Mouse (Mus musculus) limb, embryonic 15.5 days (tissue): ENCODE data around the gene Taar4. TPM values are rescaled to one million over a fixed set of nuclear protein-coding genes. Genes with fewer than 3 reads are reported as not detected.

Source experiments
- ATAC-seq: fragments of 200-750 bp; cut with Nextera tagmentation; 2 replicates; pipeline ENCODE4 v1.8.0; 2017; ENCODE audit warnings: low read depth, moderate TSS enrichment; ENCODE audit not compliant: insufficient number of reproducible peaks, low FRiP score, low TSS enrichment
- H3K27ac ChIP-seq: fragments of 300-500 bp; sonication (generic); 2 replicates; pipeline ENCODE4 v1.5.1; 2015; ENCODE audit warnings: moderate library complexity, mild to moderate bottlenecking, inconsistent platforms
- H3K27me3 ChIP-seq: fragments of 300-500 bp; sonication (generic); 2 replicates; pipeline ENCODE4 v1.6.1; 2015; ENCODE audit warnings: inconsistent platforms
- H3K36me3 ChIP-seq: fragments of 300-500 bp; sonication (generic); 2 replicates; pipeline ENCODE4 v1.6.1; 2015; ENCODE audit warnings: inconsistent platforms
- H3K4me1 ChIP-seq: fragments of 300-500 bp; sonication (generic); 2 replicates; pipeline ENCODE4 v1.6.1; 2015; ENCODE audit warnings: inconsistent platforms
- H3K4me2 ChIP-seq: fragments of 300-500 bp; sonication (generic); 2 replicates; pipeline ENCODE4 v1.6.1; 2015; ENCODE audit warnings: mild to moderate bottlenecking, inconsistent platforms
- H3K4me3 ChIP-seq: fragments of 300-500 bp; sonication (generic); 2 replicates; pipeline ENCODE4 v1.5.1; 2015; ENCODE audit warnings: mild to moderate bottlenecking, inconsistent platforms
- H3K9ac ChIP-seq: fragments of 300-500 bp; sonication (generic); 2 replicates; pipeline ENCODE4 v1.6.1; 2015; ENCODE audit warnings: inconsistent platforms
- H3K9me3 ChIP-seq: fragments of 300-500 bp; sonication (generic); 2 replicates; pipeline ENCODE4 v1.6.1; 2016; ENCODE audit warnings: inconsistent platforms
- WGBS: fragments of 180-500 bp; shearing (Covaris S2); methylation state at CpG from one replicate; pipeline ENCODE4 v1.1.7; 2015; 5-methylcytosine and 5-hydroxymethylcytosine counted together
- polyA plus RNA-seq: library from polyadenylated mRNA; unstranded; fragments of >200 nt; fragmentation: Nextera tagmentation; extraction: Ambion mirVana; gene quantifications from 2 replicates; pipeline ENCODE4 v1.2.1, GENCODE M21; 2015

Gene Taar4
- polyA plus RNA-seq, 1 experiment from 2014 or later, result not detected

GRCm38 (mm10) chr10:23964921-23965610, 4.8 kb downstream of the Taar4 start:
- no peak overlapping the region for H3K4me3 ChIP-seq
- H3K9ac ChIP-seq, result no peak overlapping the region
- H3K4me1 ChIP-seq, result no peaks in the 10 kb centered on the region
- no peak overlapping the region for H3K4me2 ChIP-seq
- no peak for ATAC-seq
- no peak overlapping the region for H3K27ac ChIP-seq
- 81% methylated on average over 6 of the region's 6 CpGs for whole genome bisulfite sequencing
- no peaks in the 10 kb centered on the region for H3K9me3 ChIP-seq
- H3K36me3 ChIP-seq, result no peaks in the 10 kb centered on the region
- H3K27me3 ChIP-seq, result no peaks in the 10 kb centered on the region

GRCm38 (mm10) chr10:23970656-23971165, 10.4 kb downstream of the Taar4 start, which contains the start of gene Taar5:
Gene Taar5, plus strand, starts transcription at chr10:23970706.
- Histone ChIP-seq H3K4me2 (no peak within 1 kb of the TSS), H3K9ac (no peak within 1 kb of the TSS), H3K4me1 (no peaks in the 10 kb centered on the region), H3K4me3 (no peak within 1 kb of the TSS), H3K36me3 (no peaks in the 10 kb centered on the region), H3K27ac (no peak within 1 kb of the TSS), H3K9me3 (no peaks in the 10 kb centered on the region), H3K27me3 (no peaks in the 10 kb centered on the region)
- no peak for ATAC-seq
- WGBS, result 87% methylated on average over 11 of the region's 11 CpGs

GRCm38 (mm10) chr10:23971256-23971655, 11.0 kb downstream of the Taar4 start:
- 82% methylated on average over 5 of the region's 5 CpGs for WGBS
- no peaks in the 10 kb centered on the region for H3K27me3 ChIP-seq
- H3K4me2 ChIP-seq, result no peak overlapping the region

GRCm38 (mm10) chr10:23977958-23978357, 17.7 kb downstream of the Taar4 start:
- H3K27me3 ChIP-seq, result no peaks in the 10 kb centered on the region
- H3K4me1 ChIP-seq, result no peaks in the 10 kb centered on the region
- 57% methylated on average over 4 of the region's 4 CpGs for WGBS
- H3K4me2 ChIP-seq, result no peak overlapping the region
- no peaks in the 10 kb centered on the region for H3K9me3 ChIP-seq
- no peak overlapping the region for H3K9ac ChIP-seq
- H3K36me3 ChIP-seq, result no peaks in the 10 kb centered on the region
- H3K4me3 ChIP-seq, result no peak overlapping the region
- no peak overlapping the region for H3K27ac ChIP-seq
- no peak for ATAC-seq

More at GRCm38 (mm10) chr10:23971256-23971655, 11.0 kb downstream of the Taar4 start:
- Histone ChIP-seq H3K27ac (no peak overlapping the region), H3K4me1 (no peaks in the 10 kb centered on the region), H3K9ac (no peak overlapping the region), H3K4me3 (no peak overlapping the region), H3K36me3 (no peaks in the 10 kb centered on the region), H3K9me3 (no peaks in the 10 kb centered on the region)
- ATAC-seq, result no peak

GRCm38 (mm10) chr10:23978901-23979705, 18.8 kb downstream of the Taar4 start:
- 41% methylated on average over 16 of the region's 16 CpGs for WGBS
- Histone ChIP-seq H3K4me1 (no peaks in the 10 kb centered on the region), H3K4me2 (no peak overlapping the region), H3K27me3 (no peaks in the 10 kb centered on the region), H3K9me3 (no peaks in the 10 kb centered on the region), H3K4me3 (no peak overlapping the region), H3K27ac (no peak overlapping the region), H3K36me3 (no peaks in the 10 kb centered on the region), H3K9ac (no peak overlapping the region)
- no peak for ATAC-seq

GRCm38 (mm10) chr10:23985546-23985945, 25.3 kb downstream of the Taar4 start, which contains the start of gene Taar6:
Gene Taar6, minus strand, starts transcription at chr10:23985646.
- Histone ChIP-seq H3K4me1 (no peaks in the 10 kb centered on the region), H3K4me2 (no peak within 1 kb of the TSS), H3K9me3 (no peaks in the 10 kb centered on the region), H3K36me3 (no peaks in the 10 kb centered on the region), H3K9ac (no peak within 1 kb of the TSS), H3K4me3 (no peak within 1 kb of the TSS), H3K27me3 (no peaks in the 10 kb centered on the region), H3K27ac (no peak within 1 kb of the TSS)
- no peak for ATAC-seq
- WGBS, result 74% methylated on average over 8 of the region's 8 CpGs

GRCm38 (mm10) chr10:23986419-23986818, 26.1 kb downstream of the Taar4 start:
- H3K36me3 ChIP-seq, result no peaks in the 10 kb centered on the region
- no peak overlapping the region for H3K4me3 ChIP-seq
- no peaks in the 10 kb centered on the region for H3K9me3 ChIP-seq
- ATAC-seq, result no peak
- WGBS, result 76% methylated on average over 5 of the region's 5 CpGs
- H3K4me1 ChIP-seq, result no peaks in the 10 kb centered on the region
- no peaks in the 10 kb centered on the region for H3K27me3 ChIP-seq
- H3K27ac ChIP-seq, result no peak overlapping the region
- no peak overlapping the region for H3K9ac ChIP-seq
- H3K4me2 ChIP-seq, result no peak overlapping the region

GRCm38 (mm10) chr10:23993381-23993780, 33.1 kb downstream of the Taar4 start, which contains the start of gene Taar7a:
Gene Taar7a, minus strand, starts transcription at chr10:23993481.
- H3K27ac ChIP-seq, result no peak within 1 kb of the TSS
- H3K4me3 ChIP-seq, result no peak within 1 kb of the TSS
- no peaks in the 10 kb centered on the region for H3K36me3 ChIP-seq
- WGBS, result 80% methylated on average over 3 of the region's 3 CpGs
- no peak within 1 kb of the TSS for H3K9ac ChIP-seq
- ATAC-seq, result no peak
- no peaks in the 10 kb centered on the region for H3K4me1 ChIP-seq
- H3K27me3 ChIP-seq, result no peaks in the 10 kb centered on the region
- no peak within 1 kb of the TSS for H3K4me2 ChIP-seq
- no peaks in the 10 kb centered on the region for H3K9me3 ChIP-seq

GRCm38 (mm10) chr10:23999639-24000038, 39.3 kb downstream of the Taar4 start, which contains the start of gene Taar7b:
Gene Taar7b, plus strand, starts transcription at chr10:23999939.
- no peaks in the 10 kb centered on the region for H3K27me3 ChIP-seq
- WGBS, result 84% methylated on average over 1 of the region's 1 CpGs
- ATAC-seq, result no peak
- no peak within 1 kb of the TSS for H3K4me3 ChIP-seq
- H3K27ac ChIP-seq, result no peak within 1 kb of the TSS
- no peaks in the 10 kb centered on the region for H3K4me1 ChIP-seq
- H3K9ac ChIP-seq, result no peak within 1 kb of the TSS
- no peaks in the 10 kb centered on the region for H3K36me3 ChIP-seq
- H3K9me3 ChIP-seq, result no peaks in the 10 kb centered on the region
- no peak within 1 kb of the TSS for H3K4me2 ChIP-seq

- H3K9ac ChIP-seq, result no peak overlapping the region
- H3K27ac ChIP-seq, result no peak overlapping the region
- no peaks in the 10 kb centered on the region for H3K9me3 ChIP-seq
- H3K4me3 ChIP-seq, result no peak overlapping the region
- H3K4me1 ChIP-seq, result no peaks in the 10 kb centered on the region
- no peaks in the 10 kb centered on the region for H3K27me3 ChIP-seq
- no peak for ATAC-seq
- 72% methylated on average over 1 of the region's 1 CpGs for WGBS
- no peak overlapping the region for H3K4me2 ChIP-seq
- H3K36me3 ChIP-seq, result no peaks in the 10 kb centered on the region
These were observed 46.1 kb downstream of the Taar4 start for GRCm38 (mm10) chr10:24006442-24006841.

GRCm38 (mm10) chr10:24007034-24007433, 46.7 kb downstream of the Taar4 start:
- H3K9me3 ChIP-seq, result no peaks in the 10 kb centered on the region
- ATAC-seq, result no peak
- H3K4me3 ChIP-seq, result no peak overlapping the region
- no peak overlapping the region for H3K9ac ChIP-seq
- H3K4me1 ChIP-seq, result no peaks in the 10 kb centered on the region
- H3K36me3 ChIP-seq, result no peaks in the 10 kb centered on the region
- H3K4me2 ChIP-seq, result no peak overlapping the region
- no peak overlapping the region for H3K27ac ChIP-seq
- no peaks in the 10 kb centered on the region for H3K27me3 ChIP-seq
- WGBS, result 58% methylated on average over 2 of the region's 2 CpGs

GRCm38 (mm10) chr10:24008143-24008542, 47.8 kb downstream of the Taar4 start:
- H3K4me1 ChIP-seq, result no peaks in the 10 kb centered on the region
- ATAC-seq, result no peak
- no peaks in the 10 kb centered on the region for H3K27me3 ChIP-seq
- H3K4me2 ChIP-seq, result no peak overlapping the region
- no peak overlapping the region for H3K27ac ChIP-seq
- H3K36me3 ChIP-seq, result no peaks in the 10 kb centered on the region
- 90% methylated on average over 1 of the region's 1 CpGs for WGBS
- H3K9ac ChIP-seq, result no peak overlapping the region
- H3K9me3 ChIP-seq, result no peaks in the 10 kb centered on the region
- no peak overlapping the region for H3K4me3 ChIP-seq
